Mouse (Mus musculus): ENCODE data around the gene 2700097O09Rik. TPM values are rescaled to one million over a fixed set of nuclear protein-coding genes. Genes with fewer than 3 reads are reported as not detected.
"Not testable (repeated sequence)": the region's sequence is repeated elsewhere in the genome, so short reads cannot be mapped to it uniquely, and the experiment has no call there.

The 2700097O09Rik gene
- polyA plus RNA-seq, 2 experiments, result 28.3 to 31.1 TPM

GRCm38 (mm10) chr12:55003843-55004242 lies 76.1 kb downstream of the 2700097O09Rik start:
- 87% methylated on average over 5 of the region's 5 CpGs for WGBS
- Histone ChIP-seq H3K9ac (ENCODE audit: low read depth, low read length, severe bottlenecking) (no peak overlapping the region), H3K27ac (replicated peaks; ENCODE audit: low read depth, low read length) (no peak overlapping the region), H3K36me3 (ENCODE audit: control insufficient read depth, insufficient read depth, low read length) (no peaks in the 10 kb centered on the region), H3K4me2 (replicated peaks; ENCODE audit: low read depth, low read length, severe bottlenecking) (no peak overlapping the region), H3K4me3 (replicated peaks; ENCODE audit: low read length) (no peak overlapping the region), H3K4me1 (ENCODE audit: control insufficient read depth, insufficient read depth, low read length) (no peaks in the 10 kb centered on the region), H3K9me3 (ENCODE audit: control insufficient read depth, low read length) (no peaks in the 10 kb centered on the region), H3K27me3 (ENCODE audit: control insufficient read depth, insufficient read depth, low read length) (no peaks in the 10 kb centered on the region)
- no peak for TF ChIP-seq POLR2A (IDR thresholded peaks at IDR 0.05; ENCODE audit: borderline replicate concordance, extremely low read depth, insufficient read depth, insufficient read length)
- ATAC-seq (ENCODE audit: low FRiP score, low read depth), result no peak
- DNase-seq (ENCODE audit: low spot score), result no peak

- WGBS, result 87% methylated on average over 7 of the region's 7 CpGs
- not testable (repeated sequence) for H3K9ac ChIP-seq (ENCODE audit: low read depth, low read length, severe bottlenecking)
These were observed 77.4 kb downstream of the 2700097O09Rik start for GRCm38 (mm10) chr12:55002532-55002931.

GRCm38 (mm10) chr12:54999016-54999690 lies 80.8 kb downstream of the 2700097O09Rik start:
- no peaks in the 10 kb centered on the region for H3K9me3 ChIP-seq (ENCODE audit: control insufficient read depth, low read length)
- H3K4me2 ChIP-seq (replicated peaks; ENCODE audit: low read depth, low read length, severe bottlenecking), result no peak overlapping the region
- H3K27me3 ChIP-seq (ENCODE audit: control insufficient read depth, insufficient read depth, low read length), result no peaks in the 10 kb centered on the region
- 82% methylated on average over 14 of the region's 14 CpGs for WGBS
- no peaks in the 10 kb centered on the region for H3K4me1 ChIP-seq (ENCODE audit: control insufficient read depth, insufficient read depth, low read length)
- no peak for ATAC-seq (ENCODE audit: low FRiP score, low read depth)
- no peak for TF ChIP-seq POLR2A (IDR thresholded peaks at IDR 0.05; ENCODE audit: borderline replicate concordance, extremely low read depth, insufficient read depth, insufficient read length)
- no peak overlapping the region for H3K9ac ChIP-seq (ENCODE audit: low read depth, low read length, severe bottlenecking)
- no peaks in the 10 kb centered on the region for H3K36me3 ChIP-seq (ENCODE audit: control insufficient read depth, insufficient read depth, low read length)
- no peak overlapping the region for H3K27ac ChIP-seq (replicated peaks; ENCODE audit: low read depth, low read length)
- H3K4me3 ChIP-seq (replicated peaks; ENCODE audit: low read length), result no peak overlapping the region
- DNase-seq (ENCODE audit: low spot score), result no peak

More at GRCm38 (mm10) chr12:55002532-55002931, 77.4 kb downstream of the 2700097O09Rik start:
- not testable (repeated sequence) for ATAC-seq (ENCODE audit: low FRiP score, low read depth); H3K4me1 ChIP-seq (ENCODE audit: control insufficient read depth, insufficient read depth, low read length); H3K36me3 ChIP-seq (ENCODE audit: control insufficient read depth, insufficient read depth, low read length); H3K27ac ChIP-seq (replicated peaks; ENCODE audit: low read depth, low read length); H3K27me3 ChIP-seq (ENCODE audit: control insufficient read depth, insufficient read depth, low read length); DNase-seq (ENCODE audit: low spot score); H3K9me3 ChIP-seq (ENCODE audit: control insufficient read depth, low read length); H3K4me2 ChIP-seq (replicated peaks; ENCODE audit: low read depth, low read length, severe bottlenecking); H3K4me3 ChIP-seq (replicated peaks; ENCODE audit: low read length)

- H3K27me3 ChIP-seq (ENCODE audit: control insufficient read depth, insufficient read depth, low read length), result no peaks in the 10 kb centered on the region
- no peak overlapping the region for H3K9ac ChIP-seq (ENCODE audit: low read depth, low read length, severe bottlenecking)
- no peak for ATAC-seq (ENCODE audit: low FRiP score, low read depth)
- TF ChIP-seq POLR2A (IDR thresholded peaks at IDR 0.05; ENCODE audit: borderline replicate concordance, extremely low read depth, insufficient read depth, insufficient read length), result no peak
- H3K4me1 ChIP-seq (ENCODE audit: control insufficient read depth, insufficient read depth, low read length), result no peaks in the 10 kb centered on the region
- no peaks in the 10 kb centered on the region for H3K36me3 ChIP-seq (ENCODE audit: control insufficient read depth, insufficient read depth, low read length)
- no peak for DNase-seq (ENCODE audit: low spot score)
- 77% methylated on average over 5 of the region's 5 CpGs for WGBS
- no peak overlapping the region for H3K4me2 ChIP-seq (replicated peaks; ENCODE audit: low read depth, low read length, severe bottlenecking)
- no peaks in the 10 kb centered on the region for H3K9me3 ChIP-seq (ENCODE audit: control insufficient read depth, low read length)
- no peak overlapping the region for H3K4me3 ChIP-seq (replicated peaks; ENCODE audit: low read length)
- H3K27ac ChIP-seq (replicated peaks; ENCODE audit: low read depth, low read length), result no peak overlapping the region
These were observed 81.5 kb downstream of the 2700097O09Rik start for GRCm38 (mm10) chr12:54998411-54998810.

- TF ChIP-seq POLR2A (IDR thresholded peaks at IDR 0.05; ENCODE audit: borderline replicate concordance, extremely low read depth, insufficient read depth, insufficient read length), result no peak
- no peaks in the 10 kb centered on the region for H3K36me3 ChIP-seq (ENCODE audit: control insufficient read depth, insufficient read depth, low read length)
- ATAC-seq (ENCODE audit: low FRiP score, low read depth), result no peak
- no peak overlapping the region for H3K27ac ChIP-seq (replicated peaks; ENCODE audit: low read depth, low read length)
- H3K4me2 ChIP-seq (replicated peaks; ENCODE audit: low read depth, low read length, severe bottlenecking), result no peak overlapping the region
- H3K4me3 ChIP-seq (replicated peaks; ENCODE audit: low read length), result no peak overlapping the region
- DNase-seq (ENCODE audit: low spot score), result no peak
- no peaks in the 10 kb centered on the region for H3K9me3 ChIP-seq (ENCODE audit: control insufficient read depth, low read length)
- 87% methylated on average over 6 of the region's 6 CpGs for WGBS
- H3K4me1 ChIP-seq (ENCODE audit: control insufficient read depth, insufficient read depth, low read length), result no peaks in the 10 kb centered on the region
- H3K9ac ChIP-seq (ENCODE audit: low read depth, low read length, severe bottlenecking), result no peak overlapping the region
- H3K27me3 ChIP-seq (ENCODE audit: control insufficient read depth, insufficient read depth, low read length), result no peaks in the 10 kb centered on the region
These were observed 82.9 kb downstream of the 2700097O09Rik start for GRCm38 (mm10) chr12:54996979-54997474.

Data from limb, embryonic 14.5 days (tissue).